Mouse (Mus musculus) G1E (cell line): ENCODE measurements around the gene Med9.

Experiments used
- CTCF ChIP-seq: IDR thresholded peaks from 2 replicates; pipeline ENCODE4 v1.5.1; 2012; ENCODE audit warnings: low read depth, low read length, inconsistent platforms, mixed read lengths
- GATA1 ChIP-seq: IDR thresholded peaks from 2 replicates; pipeline ENCODE4 v1.6.1; 2012; ENCODE audit warnings: borderline replicate concordance, low read length, inconsistent platforms, mixed read lengths
- POLR2AphosphoS5 ChIP-seq: IDR thresholded peaks from 2 replicates; pipeline ENCODE4 v1.6.1; 2012; ENCODE audit warnings: low read depth, low read length, inconsistent platforms; ENCODE audit not compliant: insufficient replicate concordance
- TAL1 ChIP-seq: conservative IDR thresholded peaks from 2 replicates; pipeline ENCODE4 v1.6.1; 2012; ENCODE audit warnings: low read depth, low read length, inconsistent platforms, mixed read lengths

DNA sequence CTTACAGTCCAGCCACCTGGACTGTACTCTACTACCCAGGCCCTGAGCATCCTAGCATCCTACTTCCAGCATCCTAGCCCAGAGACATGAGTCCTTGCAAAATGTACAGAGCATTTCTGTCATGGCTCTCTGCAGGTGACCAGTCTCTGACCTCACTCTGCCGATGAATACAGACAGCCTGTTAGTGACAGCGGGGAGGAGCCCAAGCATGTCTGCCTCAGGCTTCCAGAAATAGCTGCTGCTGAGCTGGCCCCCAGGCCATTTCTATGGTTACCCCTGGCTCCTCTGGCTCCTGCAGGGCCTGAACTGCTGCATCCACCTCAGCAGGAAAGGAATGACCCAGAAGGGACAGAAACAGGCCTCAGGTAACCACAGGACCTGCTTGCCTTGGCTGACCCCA lies 23.7 kb downstream of the Med9 start:
- TF ChIP-seq CTCF, result no peak
- no peak for TF ChIP-seq TAL1
- no peak for TF ChIP-seq GATA1
- no peak for TF ChIP-seq POLR2AphosphoS5
